Mouse (Mus musculus) left cerebral cortex, postnatal 25 days (tissue): ENCODE data around the gene Fam83e. TPM values are rescaled to one million over a fixed set of nuclear protein-coding genes. Genes with fewer than 3 reads are reported as not detected.

ENCODE experiments used
- DNase-seq, 2 experiments: peaks; one replicate each; pipeline ENCODE4 v3.0.0; 2022; ENCODE audit warnings: low spot score in 2 of 2, mixed read lengths in 1 of 2
- intact Hi-C: fragments of 180-260 bp; cut with DNase I; formaldehyde crosslinking; loops from one replicate; pipeline ENCODE4 v1.15.1; 2025
- total RNA-seq, 2 experiments: library from RNA; stranded (reverse); gene quantifications; 2 replicates each; pipeline ENCODE4 v1.2.3; 2021

Gene Fam83e
- under 1 TPM; 0.11 to 0.23 TPM for total RNA-seq

DNA sequence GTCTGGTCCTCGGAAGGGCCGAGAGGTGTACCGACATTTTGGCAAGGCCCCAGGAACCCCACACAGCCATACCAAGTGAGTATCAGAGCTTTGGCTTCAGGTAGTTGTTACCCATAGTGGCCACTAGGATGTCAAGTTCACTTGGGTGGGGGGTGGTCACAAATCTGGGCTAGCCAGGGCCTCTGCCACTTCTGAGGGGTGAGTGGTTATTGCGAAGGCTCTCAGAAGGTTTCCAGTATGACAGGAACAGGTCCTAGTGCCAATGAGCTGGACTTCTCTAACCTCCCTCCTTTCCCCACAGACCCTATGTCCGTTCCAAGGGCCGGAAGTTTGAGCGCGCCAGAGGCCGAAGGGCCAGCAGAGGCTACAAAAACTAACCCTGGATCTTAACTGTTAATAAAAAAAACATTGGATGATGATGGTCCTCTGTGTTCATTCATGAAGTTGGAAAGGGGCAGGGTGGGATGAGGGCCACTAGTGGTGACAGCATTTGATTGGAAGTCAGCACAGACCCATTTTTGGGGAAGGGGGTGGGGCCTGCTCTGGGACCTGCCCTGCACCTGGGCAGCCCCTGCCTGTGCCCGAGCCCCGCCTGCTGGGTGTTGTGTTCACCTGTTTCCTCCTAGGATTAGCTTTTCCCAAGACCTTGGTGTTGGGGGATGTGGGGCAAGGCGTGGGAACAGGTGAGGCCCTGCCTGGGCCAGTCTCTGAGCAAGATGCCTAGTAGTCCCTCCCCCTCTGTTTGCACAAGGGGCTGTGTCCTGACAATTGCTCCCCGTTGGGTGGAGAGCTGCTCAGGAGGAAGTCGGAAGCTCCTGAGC is at the start of gene Fam83e:
Gene Fam83e, plus strand, starts transcription at position 800 of the 821 bp plus-strand sequence.
- intact Hi-C loops: no loop called here
- no peak for DNase-seq

DNA sequence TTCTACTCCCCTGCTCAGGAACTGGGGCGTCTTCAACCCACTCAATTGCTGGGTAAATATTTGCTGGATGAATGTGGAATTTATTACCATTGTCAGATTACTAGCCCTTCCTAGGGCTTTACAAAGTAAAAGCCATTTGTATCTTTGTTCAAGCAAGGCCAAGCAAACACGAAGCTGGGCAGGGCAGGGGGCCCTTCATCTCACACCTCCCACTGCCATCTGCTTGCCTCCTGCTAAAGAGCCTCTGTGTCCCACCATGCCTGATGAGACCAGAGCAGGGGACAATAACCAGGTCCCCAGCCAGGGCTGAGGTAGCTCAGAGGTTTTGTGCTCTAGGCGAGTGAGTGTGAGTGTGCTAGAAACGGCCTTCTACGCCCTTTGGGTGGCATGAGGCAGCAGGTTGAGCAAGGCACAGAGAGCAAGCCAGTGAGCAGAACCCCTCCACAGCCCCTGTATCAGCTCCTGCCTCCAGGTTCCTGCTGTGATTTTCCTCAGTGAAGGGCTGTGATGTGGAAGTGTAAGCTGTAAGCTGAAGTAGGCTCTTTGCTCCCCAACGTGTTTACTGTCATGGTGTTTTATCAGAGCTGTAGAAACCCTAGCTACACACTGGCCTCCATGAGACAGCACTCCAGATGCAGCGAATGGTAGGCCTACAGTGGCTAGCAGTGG is 43.3 kb upstream of the Fam83e start:
- intact Hi-C loops: no loop called here
- DNase-seq: no peak

DNA sequence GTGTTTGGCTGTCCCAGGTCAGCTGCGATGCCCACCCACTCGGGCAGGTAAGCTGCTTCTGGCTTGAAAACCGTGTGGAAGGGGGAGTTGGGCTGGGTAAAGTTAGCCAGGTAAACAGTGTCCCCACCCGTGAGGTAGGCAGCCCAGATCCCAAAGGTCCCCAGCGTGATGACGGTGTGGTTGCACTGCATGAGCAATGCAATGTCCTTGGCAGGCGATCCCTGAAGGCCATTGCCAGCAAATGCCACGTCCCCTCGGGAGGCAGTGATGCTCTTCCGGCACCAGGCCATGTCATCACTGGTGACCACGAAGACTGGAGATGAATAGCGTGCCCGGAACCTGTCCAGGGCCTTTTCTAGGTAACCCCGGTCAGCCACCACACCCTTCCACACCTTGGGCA is 42.5 kb upstream of the Fam83e start:
- no peak for DNase-seq
- intact Hi-C loops: no loop called here

DNA sequence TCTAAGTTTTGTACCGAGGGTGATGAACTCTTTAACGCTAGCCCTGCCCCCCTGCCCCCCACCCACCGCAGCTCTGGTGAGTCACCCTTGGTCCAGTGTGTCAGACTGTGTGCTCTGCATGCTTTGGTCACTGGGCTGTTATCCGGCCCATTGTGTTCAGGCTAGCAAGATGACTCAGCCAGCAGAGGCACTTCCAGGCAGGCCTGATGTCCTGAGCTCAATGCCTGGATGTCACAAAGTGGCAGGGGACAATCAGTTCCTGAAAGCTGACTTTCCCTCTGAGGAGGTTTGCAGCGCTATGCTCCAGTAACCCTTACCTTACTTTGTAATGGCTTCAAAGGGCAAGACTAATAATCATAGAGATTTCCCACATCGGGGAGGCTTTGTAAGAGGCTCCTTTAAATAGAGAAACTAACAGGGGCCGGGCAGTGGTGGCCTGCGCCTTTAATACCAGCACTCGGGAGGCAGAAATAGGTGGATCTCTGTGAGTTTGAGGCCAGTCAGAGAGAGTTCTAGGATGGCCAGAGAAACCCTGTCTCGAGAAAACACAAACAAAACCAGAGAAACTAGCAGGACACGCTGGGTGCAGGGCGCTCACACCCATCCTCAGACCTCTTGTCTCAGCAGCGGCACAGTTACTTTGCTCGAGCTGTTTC is 40.9 kb upstream of the Fam83e start:
- no peak for DNase-seq
- intact Hi-C loops: loop anchor here (5.0 kb wide), 2 partner anchors 73 to 88 kb away; no protein-coding TSS in a partner anchor

DNA sequence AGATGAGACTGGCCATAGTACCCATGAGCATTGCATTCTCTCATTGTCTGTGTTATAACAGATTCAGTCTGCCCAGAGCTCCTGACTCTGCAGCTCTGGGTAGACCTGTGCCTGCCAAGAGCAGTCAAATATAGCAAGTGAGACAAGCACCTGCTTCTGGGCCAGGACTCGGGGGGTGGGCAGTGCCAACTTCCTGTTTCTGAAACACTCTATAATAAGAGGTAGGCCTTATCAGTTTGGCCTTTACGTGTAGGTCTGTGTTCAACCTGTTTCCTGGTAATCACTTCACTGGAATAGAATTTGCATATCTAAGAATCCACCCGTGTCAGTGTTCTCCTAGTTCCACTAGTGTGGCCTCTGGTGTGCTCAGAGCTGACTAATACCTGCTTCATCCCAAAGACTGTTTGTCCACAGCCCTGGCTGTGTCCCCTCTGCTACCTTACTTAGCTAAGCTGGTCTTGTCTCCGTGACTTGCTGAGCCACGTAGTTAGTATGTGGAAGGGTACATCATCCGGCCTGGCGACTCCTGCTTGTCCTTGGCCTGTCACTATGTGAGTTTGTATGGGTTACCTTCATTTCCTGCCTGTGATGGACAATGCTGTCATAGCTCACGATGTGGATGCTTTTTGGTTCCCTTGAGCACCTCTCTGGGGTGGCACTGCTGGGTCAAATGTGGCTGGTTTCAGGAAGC is 39.8 kb upstream of the Fam83e start:
- intact Hi-C loops: loop anchor here (5.0 kb wide), 2 partner anchors 74 to 89 kb away; no protein-coding TSS in a partner anchor
- no peak for DNase-seq

DNA sequence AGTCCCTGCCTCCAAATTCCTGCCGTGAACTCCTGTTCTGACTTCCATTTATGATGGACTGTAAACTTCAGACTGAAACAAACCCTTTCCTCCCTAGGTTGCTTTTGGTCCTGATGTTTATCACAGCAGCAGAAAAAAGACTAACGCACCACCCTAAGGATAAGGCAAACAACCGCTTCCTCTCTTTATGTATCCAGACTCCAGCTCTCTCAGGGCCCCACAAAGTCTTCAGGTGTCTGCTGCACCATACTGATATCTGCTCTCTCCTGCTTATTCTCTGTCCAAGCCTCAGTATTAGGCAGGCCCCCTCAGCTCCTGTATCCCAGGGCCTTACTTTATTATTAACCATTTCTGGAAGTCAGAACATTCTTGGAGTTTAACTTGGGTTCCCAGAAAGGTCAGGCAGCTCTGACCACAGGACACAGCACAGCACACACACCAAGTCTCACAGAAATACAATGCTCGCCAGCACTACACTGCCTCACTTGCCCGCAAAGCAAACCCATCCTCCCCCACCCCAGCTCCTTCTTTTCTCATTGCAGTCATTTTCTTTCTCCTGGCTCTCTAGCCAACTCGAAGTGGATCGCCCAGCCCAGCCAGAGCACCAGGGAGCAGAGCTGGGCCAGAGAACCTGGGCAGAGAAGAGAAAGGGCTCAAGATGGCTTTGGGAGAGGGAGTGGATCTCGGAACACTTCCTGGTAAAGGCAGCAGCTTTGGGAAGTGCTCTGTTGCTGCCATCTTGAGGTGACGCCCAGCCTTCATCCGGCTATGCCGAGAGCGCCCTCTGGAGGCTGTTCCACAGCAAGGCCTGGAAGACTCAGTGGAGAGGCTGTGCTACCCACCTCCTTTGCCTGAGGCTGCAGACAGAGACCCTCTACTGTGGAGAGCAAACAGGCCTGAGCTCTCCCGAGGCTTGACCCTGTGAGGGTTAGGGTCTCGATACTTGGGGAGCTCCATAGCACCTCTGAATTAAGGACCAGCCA is 38.6 kb upstream of the Fam83e start:
- intact Hi-C loops: loop anchor here (5.0 kb wide), 2 partner anchors 75 to 90 kb away; no protein-coding TSS in a partner anchor
- DNase-seq: peak; percentile 82 to 89

DNA sequence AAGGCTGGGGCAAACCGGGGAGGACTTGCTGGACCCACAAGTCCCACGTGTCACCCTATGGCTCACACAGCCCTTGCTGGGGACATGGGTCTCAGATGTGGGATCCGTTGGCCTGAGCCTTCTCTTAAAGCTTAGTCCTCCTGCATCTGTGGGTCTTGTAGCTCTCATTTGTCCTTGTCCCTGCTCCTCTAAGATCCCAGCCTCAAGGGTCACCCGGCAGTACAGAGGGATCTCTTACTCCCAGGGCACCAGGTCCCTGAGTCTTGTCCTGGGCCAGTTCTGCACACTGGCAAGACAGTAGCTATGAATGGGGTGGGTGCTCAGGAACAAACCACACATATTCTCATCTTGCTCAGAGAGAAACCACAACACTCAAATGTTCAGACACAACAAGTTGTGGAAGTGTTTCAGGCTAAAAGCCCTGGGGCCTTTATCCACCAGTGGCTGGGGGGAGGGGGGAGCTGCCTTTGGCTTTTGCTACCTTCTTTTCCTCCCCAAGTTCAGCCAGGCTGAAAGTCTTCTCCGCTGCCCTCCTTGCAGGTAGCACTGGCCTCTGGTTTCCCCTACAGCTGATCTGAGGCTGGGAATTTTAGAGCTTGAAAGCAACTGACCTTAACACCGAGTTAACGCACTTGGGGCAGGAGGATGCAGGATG is 37.5 kb upstream of the Fam83e start, which contains the start of gene Ntn5:
Gene Ntn5, plus strand, starts transcription at position 627 of the 655 bp plus-strand sequence.
- no peak for DNase-seq
- intact Hi-C loops: loop anchor here (5.0 kb wide), 2 partner anchors 76 to 91 kb away; no protein-coding TSS in a partner anchor

DNA sequence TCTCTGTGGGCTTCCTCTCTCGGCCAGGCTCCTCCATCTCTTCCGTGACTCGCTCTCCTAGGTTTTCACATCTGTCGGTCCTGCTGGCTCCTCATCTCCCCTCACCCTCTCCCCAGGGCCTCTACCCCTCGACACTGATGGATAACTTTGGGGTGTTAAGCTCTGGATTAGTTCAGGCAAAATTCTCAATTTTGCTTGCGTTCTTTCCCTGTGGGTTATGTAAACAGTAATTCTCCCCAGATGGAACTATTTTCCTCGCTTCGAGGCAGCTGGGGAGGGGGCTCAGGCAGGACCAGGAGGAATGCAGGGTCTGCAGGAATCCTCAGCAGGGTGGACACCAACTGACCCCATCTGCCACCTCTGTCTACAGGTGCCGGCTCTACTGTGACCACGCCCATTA is 35.2 kb upstream of the Fam83e start:
- DNase-seq: no peak
- intact Hi-C loops: no loop called here

DNA sequence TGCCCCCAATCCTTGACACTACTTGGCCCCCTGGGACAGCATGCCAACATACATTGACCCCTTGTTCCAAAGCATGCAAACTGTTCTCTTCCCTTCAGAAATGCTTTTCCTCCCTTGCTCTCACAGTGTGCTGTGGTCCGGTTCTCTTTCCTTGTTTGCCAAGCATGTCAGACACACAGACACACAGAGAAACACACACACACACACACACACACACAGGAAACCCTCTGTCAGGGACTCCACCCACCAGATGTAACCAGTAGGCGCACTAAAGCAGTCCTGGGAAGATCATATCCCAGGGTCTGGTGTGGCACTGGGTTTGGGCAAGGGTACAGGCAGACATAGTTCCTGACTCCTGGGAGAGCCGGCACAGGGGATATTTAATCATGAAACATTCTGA is 34.2 kb upstream of the Fam83e start:
- no peak for DNase-seq
- intact Hi-C loops: no loop called here

DNA sequence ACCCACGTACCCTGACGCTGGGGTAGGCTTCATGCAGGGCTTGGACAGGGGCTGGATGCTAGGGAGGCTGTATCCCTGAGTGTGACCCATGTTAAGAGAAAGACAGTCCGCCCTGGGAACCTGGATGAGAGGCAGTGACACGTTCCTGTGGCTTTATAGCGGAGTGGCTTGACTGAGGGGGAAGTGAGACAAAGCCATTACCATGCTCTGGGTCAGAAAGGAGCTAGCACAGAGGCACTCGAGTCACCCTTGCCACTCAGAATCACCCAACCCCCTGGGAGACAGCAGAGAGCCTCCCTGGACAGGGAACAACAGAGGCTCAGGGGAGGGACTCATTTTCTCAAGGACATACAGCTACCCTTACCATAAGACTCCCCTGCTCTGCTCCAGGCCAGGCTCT is 31.9 kb upstream of the Fam83e start:
- intact Hi-C loops: no loop called here
- no peak for DNase-seq

DNA sequence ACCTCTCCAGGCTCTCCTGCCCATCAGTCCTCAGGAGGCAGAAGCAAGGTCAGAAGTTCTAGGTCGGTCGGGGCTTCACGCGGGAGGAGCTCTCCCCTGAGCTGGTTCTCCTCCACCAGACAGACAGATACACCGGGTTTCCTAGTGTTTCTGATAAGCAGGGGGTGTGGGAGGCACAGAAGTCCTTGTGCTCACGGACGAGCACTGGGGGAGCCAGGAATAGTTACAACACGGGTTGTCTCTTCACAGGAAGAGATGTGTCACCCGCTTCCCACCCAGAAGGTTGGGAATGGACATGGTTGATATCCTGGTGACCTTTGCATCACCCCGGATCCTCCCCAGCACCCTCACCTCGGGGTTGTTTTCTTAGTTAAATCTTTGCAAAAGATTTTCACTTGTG is 31.2 kb upstream of the Fam83e start:
- intact Hi-C loops: no loop called here
- no peak for DNase-seq

DNA sequence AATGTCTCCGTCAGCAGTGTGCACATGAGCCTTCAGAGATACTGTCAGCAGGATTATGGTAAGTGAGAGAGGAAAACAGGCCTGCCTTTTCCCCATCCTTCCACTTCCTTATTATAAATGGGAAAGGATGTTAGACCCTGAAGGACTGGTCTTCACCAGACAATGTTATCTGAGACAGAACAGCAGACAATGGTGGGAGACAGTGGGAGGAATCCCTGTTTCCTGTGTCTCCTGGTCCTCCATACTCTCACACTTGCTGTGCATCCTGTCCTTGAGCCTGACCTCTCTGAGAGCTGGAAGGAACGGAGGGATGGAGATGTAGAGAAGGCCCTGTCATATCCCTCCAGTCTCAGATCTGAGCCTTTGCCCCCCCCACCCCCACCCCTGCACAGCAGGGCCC is 28.6 kb upstream of the Fam83e start:
- DNase-seq: no peak
- intact Hi-C loops: no loop called here

DNA sequence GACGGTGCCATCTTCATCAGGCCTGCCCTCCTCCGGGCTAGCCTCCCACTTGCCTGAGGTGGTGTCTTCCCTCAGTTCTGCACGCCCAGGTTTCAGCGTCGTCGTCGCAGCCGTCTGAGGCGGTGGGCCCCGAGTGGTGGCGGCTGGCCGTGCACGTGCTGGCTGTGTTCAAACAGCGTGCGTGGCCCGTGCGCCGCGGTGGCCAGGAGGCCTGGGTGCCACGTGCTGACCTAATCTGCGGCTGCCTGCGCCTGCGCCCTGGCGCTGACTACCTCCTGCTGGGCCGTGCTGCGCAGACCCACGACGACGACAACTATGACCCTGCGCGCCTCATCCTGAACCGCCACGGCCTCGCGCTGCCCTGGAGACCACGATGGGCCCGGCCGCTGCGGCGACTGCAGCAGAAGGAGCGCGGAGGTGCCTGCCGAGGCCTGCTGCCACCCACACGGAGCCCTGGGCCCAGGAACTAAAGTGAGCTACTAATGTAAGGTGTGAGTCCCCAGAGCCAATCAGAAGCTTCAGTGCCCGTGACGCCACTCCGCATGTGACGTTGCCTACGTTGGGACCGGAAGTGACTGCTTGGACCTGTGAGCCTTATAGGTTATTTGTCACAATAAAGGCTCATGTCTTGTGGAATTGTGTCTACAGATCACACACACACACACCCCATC is 27.0 kb upstream of the Fam83e start, which contains the start of gene Sec1:
Gene Sec1, minus strand, starts transcription at position 482 of the 671 bp plus-strand sequence.
- intact Hi-C loops: no loop called here

DNA sequence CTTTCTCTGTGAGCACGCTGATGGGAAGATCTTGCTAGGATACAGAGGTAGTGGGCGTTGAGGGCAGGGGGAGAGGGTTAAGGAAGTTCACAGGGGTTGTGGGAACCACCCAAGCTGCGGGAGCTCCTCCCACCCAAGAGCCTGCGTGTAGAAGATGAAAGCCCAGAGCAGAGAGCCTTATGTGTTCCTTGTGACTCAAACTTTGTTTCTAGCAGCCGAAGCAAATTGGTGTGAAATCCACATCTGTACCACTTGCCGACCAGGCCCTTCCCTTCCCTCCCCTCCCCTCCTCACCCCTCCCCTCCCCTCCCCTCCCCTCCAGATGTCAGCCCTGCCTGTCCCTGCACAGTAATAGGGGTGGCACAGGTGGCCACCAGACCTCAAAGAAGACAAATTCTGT is 25.9 kb upstream of the Fam83e start:
- intact Hi-C loops: no loop called here
- DNase-seq: no peak

More for the DNA sequence above, 27.0 kb upstream of the Fam83e start, which contains the start of gene Sec1:
- no peak for DNase-seq

DNA sequence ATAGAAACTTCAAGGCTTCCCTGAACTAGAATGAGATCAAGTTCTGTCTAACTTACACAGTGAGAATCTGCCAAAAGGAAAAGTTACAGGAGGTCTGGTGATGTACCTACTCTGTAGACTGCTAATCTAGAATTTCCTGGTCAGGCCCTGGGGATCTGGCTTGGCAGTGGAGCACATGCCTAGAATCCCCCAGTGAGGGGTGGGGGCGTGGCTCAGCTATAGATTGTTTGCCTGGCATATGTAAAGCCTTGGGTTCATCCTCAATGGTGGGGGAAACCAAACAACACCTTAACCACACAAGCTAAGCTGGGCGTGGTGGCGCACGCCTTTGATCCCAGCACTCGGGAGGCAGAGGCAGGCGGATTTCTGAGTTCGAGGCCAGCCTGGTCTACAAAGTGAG is 23.1 kb upstream of the Fam83e start:
- intact Hi-C loops: no loop called here
- DNase-seq: no peak

DNA sequence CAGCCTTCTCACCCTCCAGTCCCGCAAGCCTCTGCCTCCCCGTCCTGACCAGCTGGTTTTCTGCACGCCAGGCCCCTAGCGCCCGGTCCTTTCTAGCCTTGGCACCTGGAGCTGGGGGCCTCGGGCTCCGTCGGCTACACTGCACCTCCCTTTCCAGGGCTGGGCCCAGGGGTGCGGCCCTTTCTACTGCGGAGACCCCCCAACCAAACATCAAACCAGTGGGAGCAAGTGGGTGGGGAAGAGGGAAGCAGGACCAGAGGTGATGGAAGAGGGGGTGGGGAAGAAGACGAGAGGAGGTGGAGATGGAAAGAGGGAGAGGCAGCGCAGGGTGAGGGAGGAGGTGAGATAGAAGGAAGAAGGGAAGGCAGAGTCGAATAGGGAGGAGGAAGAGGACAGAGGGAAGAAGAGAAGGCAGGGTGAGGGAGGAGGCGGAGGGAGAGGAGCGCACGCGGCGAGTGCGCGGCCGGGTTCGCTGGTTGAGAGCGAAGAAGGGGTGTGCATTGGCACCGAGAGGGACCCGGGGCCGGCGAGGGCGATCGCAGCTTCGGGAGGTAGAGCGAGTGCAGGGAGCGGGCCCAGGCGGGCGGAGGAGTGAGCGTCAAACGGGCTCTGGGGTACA is 21.4 kb upstream of the Fam83e start, which contains the start of gene Car11:
Gene Car11, plus strand, starts transcription at position 321 of the 619 bp plus-strand sequence.
- peak in 1 of 2 experiments; percentile 65 for DNase-seq
- intact Hi-C loops: loop anchor here (10.0 kb wide), 1 partner anchor 235 kb away; the partner anchor contains the start of gene Bax
